Mouse (Mus musculus) CD4-positive naive resting alpha-beta T cell, adult 76 days (primary cell): Measurements from ENCODE around the gene Gm5799. TPM values are rescaled to one million over a fixed set of nuclear protein-coding genes. Genes with fewer than 3 reads are reported as not detected.

Experiments
- total RNA-seq: library from RNA; stranded (reverse); gene quantifications from one replicate; pipeline ENCODE4 v1.2.4, GENCODE M21; 2023

Gene Gm5799
- not detected for total RNA-seq

GRCm38 (mm10) chr14:43543276-43543675 lies at the start of gene Gm5799:
TSS of gene Gm5799 (plus strand) at chr14:43543576.

GRCm38 (mm10) chr14:43579046-43579445 lies 35.7 kb downstream of the Gm5799 start, which contains the start of gene Gm17654:
TSS of gene Gm17654 (minus strand) at chr14:43579146.

Other genes starting within 250 kb of the Gm5799 start
- not detected for gene Gm8127, start 249.7 kb upstream of the Gm5799 start, total RNA-seq
- gene 1700001F09Rik, start 195.8 kb upstream of the Gm5799 start, total RNA-seq, result not detected
- gene Gm8138, start 127.2 kb upstream of the Gm5799 start, total RNA-seq, result not detected
- gene Gm17654, start 35.6 kb downstream of the Gm5799 start, total RNA-seq, result not detected
- not detected for gene Gm10375, start 64.4 kb downstream of the Gm5799 start, total RNA-seq
- not detected for gene Gm8165, start 133.6 kb downstream of the Gm5799 start, total RNA-seq
- 2.2 TPM for gene Gm7324, start 154.3 kb downstream of the Gm5799 start, total RNA-seq
- gene Gm16506, start 183.9 kb downstream of the Gm5799 start, total RNA-seq, result not detected
- not detected for gene Gm6526, start 204.3 kb downstream of the Gm5799 start, total RNA-seq
- gene Gm8180, start 241.2 kb downstream of the Gm5799 start, total RNA-seq, result not detected